ENCODE assay signal across 12 mouse cellular contexts in the genomic region with DNA sequence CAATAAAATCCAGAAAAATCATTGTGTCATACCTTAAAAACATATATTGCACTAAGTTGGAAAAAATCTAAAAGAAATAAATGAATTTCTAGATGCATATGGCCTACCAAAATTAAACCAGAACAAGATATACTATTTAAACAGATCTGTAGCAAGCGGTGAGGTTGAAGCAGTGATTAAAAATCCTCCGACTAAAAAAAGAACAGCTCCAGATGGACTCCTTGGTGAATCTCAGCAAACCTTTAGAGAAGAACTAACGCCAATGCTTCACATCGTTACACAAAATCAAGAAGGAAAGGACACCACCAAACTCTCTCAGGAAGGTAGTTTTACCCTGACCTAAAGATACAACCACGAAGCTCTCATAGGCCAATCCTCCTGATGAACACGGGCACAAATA.
"Had no signal": no experiment of that assay in that cellular context is flagged by ENCODE, and none has a peak within 500 bp of the region (broad histone marks: within the 10 kb centered on the region; RNA-seq: fewer than 3 reads in every experiment).

No protein-coding gene starts in this region.

- DNase-seq: retina, postnatal 1 day; right cerebral cortex, adult 18-20 months; right cerebral cortex, postnatal 14 days; right cerebral cortex, postnatal 25 days; right cerebral cortex, postnatal 4 days; spleen, adult 18-20 months; thymus, adult 18-20 months; thymus, adult 2 months; thymus, postnatal 14 days; thymus, postnatal 25 days; thymus, postnatal 36 days; thymus, postnatal 4 days had no signal
